Mouse (Mus musculus) heart, adult 2 months (tissue): ENCODE data around the gene Txndc11. TPM values are rescaled to one million over a fixed set of nuclear protein-coding genes. Genes with fewer than 3 reads are reported as not detected.

Experiments used
- DNase-seq, 2 experiments: peaks; one replicate each; pipeline ENCODE4 v3.0.0; 2021
- H3K27ac ChIP-seq: fragments of 200-600 bp; 2 replicates; pipeline ENCODE4 v1.8.1; 2022
- H3K27me3 ChIP-seq: fragments of 200-500 bp; 2 replicates; pipeline ENCODE4 v1.6.1; 2012; ENCODE audit warnings: mild to moderate bottlenecking, low read length, inconsistent platforms, mixed read lengths; ENCODE audit not compliant: control insufficient read depth, insufficient read depth
- H3K36me3 ChIP-seq: fragments of 200-500 bp; 2 replicates; pipeline ENCODE4 v1.6.1; 2012; ENCODE audit warnings: low read length, inconsistent platforms; ENCODE audit not compliant: control insufficient read depth, insufficient read depth
- H3K4me1 ChIP-seq: fragments of 200-500 bp; 2 replicates; pipeline ENCODE4 v1.6.1; 2011; ENCODE audit warnings: low read length; ENCODE audit not compliant: control insufficient read depth, insufficient read depth
- H3K4me3 ChIP-seq: fragments of 200-600 bp; 2 replicates; pipeline ENCODE4 v1.8.1; 2022
- H3K79me2 ChIP-seq: fragments of 200-500 bp; replicated peaks from 2 replicates; pipeline ENCODE4 v1.6.1; 2012; ENCODE audit warnings: mild to moderate bottlenecking, inconsistent platforms, low read length, moderate library complexity, mixed read lengths; ENCODE audit not compliant: control insufficient read depth, insufficient read depth
- H3K9ac ChIP-seq: fragments of 200-500 bp; 2 replicates; pipeline ENCODE4 v1.6.1; 2012; ENCODE audit warnings: low read depth, mild to moderate bottlenecking, control low read depth, inconsistent platforms, low read length, mixed read lengths
- CTCF ChIP-seq: fragments of 200-600 bp; IDR thresholded peaks from 2 replicates; pipeline ENCODE4 v1.8.1; 2022; ENCODE audit warnings: antibody characterized with exemption, mild to moderate bottlenecking, moderate library complexity
- EP300 ChIP-seq: fragments of 200-500 bp; IDR thresholded peaks from 2 replicates; pipeline ENCODE4 v1.6.1; 2011; ENCODE audit warnings: low read depth, low read length, control low read depth; ENCODE audit not compliant: insufficient read depth
- POLR2A ChIP-seq: fragments of 200-500 bp; IDR thresholded peaks from 2 replicates; pipeline ENCODE4 v1.6.1; 2011; ENCODE audit warnings: mild to moderate bottlenecking, low read depth, low read length, control low read depth; ENCODE audit not compliant: insufficient read depth
- WGBS: fragments of 180-500 bp; shearing (Covaris S2); methylation state at CpG from one replicate; pipeline ENCODE4 v1.1.7; 2018; 5-methylcytosine and 5-hydroxymethylcytosine counted together
- intact Hi-C: fragments of 180-260 bp; cut with DNase I; formaldehyde crosslinking; loops from one replicate; pipeline ENCODE4 v1.15.1; 2025
- microRNA-seq, 2 experiments: library from miRNA; unstranded; fragments of <30 nt; microRNA quantifications; one replicate each; pipeline ENCODE4 v1.2.0; 2021
- polyA plus RNA-seq: library from polyadenylated mRNA; depleted of rRNA; stranded (reverse); fragments of >200 nt; gene quantifications from 2 replicates; pipeline ENCODE4 v1.2.3, GENCODE M21; 2012; rRNA removed
- total RNA-seq, 2 experiments: library from RNA; stranded (reverse); gene quantifications; 2 replicates each; pipeline ENCODE4 v1.2.3; 2021

Gene Txndc11
- total and polyA plus RNA-seq, 3 experiments, result 11.2 to 14.8 (median 13.0) TPM

DNA sequence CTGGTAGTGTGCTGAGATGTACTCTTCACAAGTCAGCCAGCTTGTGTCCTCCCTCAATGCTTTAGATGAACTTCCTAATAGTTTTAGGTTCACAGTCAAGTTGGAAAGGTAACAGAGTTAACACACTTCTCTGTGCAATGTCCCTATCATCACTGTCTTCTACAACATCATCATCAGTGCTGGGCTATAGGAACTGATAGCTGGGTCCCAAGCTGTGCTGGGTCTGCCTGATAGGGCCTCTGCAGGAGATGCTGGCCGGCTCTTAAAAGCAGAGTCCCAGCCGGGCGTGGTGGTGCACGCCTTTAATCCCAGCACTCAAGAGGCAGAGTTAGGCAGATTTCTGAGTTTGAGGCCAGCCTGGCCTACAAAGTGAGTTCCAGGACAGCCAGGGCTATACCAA lies 103.6 kb downstream of the Txndc11 start:
- Histone ChIP-seq H3K4me3 (no peak overlapping the region), H3K27ac (no peak overlapping the region), H3K4me1 (no peaks in the 10 kb centered on the region), H3K36me3 (no peaks in the 10 kb centered on the region), H3K27me3 (no peaks in the 10 kb centered on the region), H3K9ac (no peak overlapping the region), H3K79me2 (no peaks in the 10 kb centered on the region)
- TF ChIP-seq POLR2A, result no peak
- TF ChIP-seq EP300, result no peak
- no peak for TF ChIP-seq CTCF
- DNase-seq, result no peak
- intact Hi-C loops, result loop anchor here (5.0 kb wide), 1 partner anchor 59 kb away; no protein-coding TSS in a partner anchor
- WGBS, result 87% methylated on average over 4 of the region's 4 CpGs

DNA sequence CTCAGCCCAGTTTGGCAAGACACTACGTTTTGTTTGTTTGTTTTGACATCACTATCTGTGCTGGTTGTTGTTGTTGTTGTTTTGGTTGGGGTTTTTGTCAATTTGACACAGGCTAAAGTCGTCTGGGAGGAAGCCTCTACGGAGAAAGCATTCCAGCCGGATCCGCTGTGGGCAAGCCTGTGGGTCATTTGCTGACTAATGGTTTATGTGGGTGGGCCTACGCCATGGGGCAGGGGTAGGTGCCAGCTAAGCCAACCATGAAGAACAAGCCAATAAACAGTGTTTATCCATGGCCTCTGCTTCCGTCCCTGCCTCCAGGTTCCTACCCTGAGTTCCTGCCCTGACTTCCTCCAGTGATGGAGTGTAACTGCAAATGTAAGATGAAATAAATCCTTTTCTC lies 106.2 kb downstream of the Txndc11 start:
- Histone ChIP-seq H3K36me3 (no peaks in the 10 kb centered on the region), H3K4me1 (no peaks in the 10 kb centered on the region; the same call in 1 of the 2 replicates), H3K9ac (no peak overlapping the region), H3K27me3 (no peaks in the 10 kb centered on the region), H3K4me3 (no peak overlapping the region), H3K79me2 (no peaks in the 10 kb centered on the region), H3K27ac (no peak overlapping the region)
- 90% methylated on average over 7 of the region's 7 CpGs for WGBS
- intact Hi-C loops, result no loop called here
- TF ChIP-seq POLR2A, result no peak
- no peak for TF ChIP-seq EP300
- TF ChIP-seq CTCF, result no peak
- DNase-seq, result no peak

Small RNA genes within 50 kb of the gene (microRNA-seq; reads per million reads assigned to microRNA genes)
- gene Gm23935, result 14.0 to 15.1 reads per million in 2 experiments

Other genes with a start within 250 kb of the Txndc11 start
- 10 to 100 TPM; 22.6 to 32.3 TPM for gene Snn, start 73.7 kb downstream of the Txndc11 start, total RNA-seq
- gene Snn, start 73.7 kb downstream of the Txndc11 start, polyA plus RNA-seq, result 23.9 and 32.2 TPM in 2 replicates
- 10 to 100 TPM; 19.6 to 25.0 TPM for gene Litaf, start 68.5 kb downstream of the Txndc11 start, total RNA-seq
- 38.1 and 47.3 TPM in 2 replicates for gene Litaf, start 68.5 kb downstream of the Txndc11 start, polyA plus RNA-seq
- 10 to 100 TPM; 24.2 to 24.3 TPM for gene Zc3h7a, start 41.7 kb upstream of the Txndc11 start, total RNA-seq
- gene Zc3h7a, start 41.7 kb upstream of the Txndc11 start, polyA plus RNA-seq, result 27.5 and 47.0 TPM in 2 replicates
- 10 to 100 TPM; 51.6 to 52.8 TPM for gene Rsl1d1, start 68.7 kb upstream of the Txndc11 start, total RNA-seq
- gene Rsl1d1, start 68.7 kb upstream of the Txndc11 start, polyA plus RNA-seq, result 9.4 and 17.3 TPM in 2 replicates
- gene Gspt1, start 119.7 kb upstream of the Txndc11 start, total RNA-seq, result 10 to 100 TPM; 59.3 to 62.0 TPM
- gene Gspt1, start 119.7 kb upstream of the Txndc11 start, polyA plus RNA-seq, result 15.6 and 32.9 TPM in 2 replicates
- gene Tnfrsf17, start 179.2 kb upstream of the Txndc11 start, total RNA-seq, result not detected
- 0.23 and 0.41 TPM in 2 replicates for gene Tnfrsf17, start 179.2 kb upstream of the Txndc11 start, polyA plus RNA-seq
- 1 to 10 TPM; 8.9 to 9.9 TPM for gene Snx29, start 188.3 kb upstream of the Txndc11 start, total RNA-seq
- gene Snx29, start 188.3 kb upstream of the Txndc11 start, polyA plus RNA-seq, result 2.6 and 4.6 TPM in 2 replicates